Mouse (Mus musculus): Measurements from ENCODE around the gene Nod2. TPM values are rescaled to one million over a fixed set of nuclear protein-coding genes. Genes with fewer than 3 reads are reported as not detected.
"Not testable (repeated sequence)": the region's sequence is repeated elsewhere in the genome, so short reads cannot be mapped to it uniquely, and the experiment has no call there.

The Nod2 gene
- total RNA-seq, 2 experiments from 2014 or later: 0.25 to 0.36 TPM

GRCm38 (mm10) chr8:88628001-88628774 is 18.9 kb upstream of the Nod2 start:
- no peak for DNase-seq
- intact Hi-C loops (cut with DNase I): loop anchor here (5.0 kb wide), 1 partner anchor 69 kb away; the partner anchor contains the start of gene Cyld

GRCm38 (mm10) chr8:88630225-88630624 is 16.9 kb upstream of the Nod2 start:
- no peak for DNase-seq

GRCm38 (mm10) chr8:88631081-88631480 is 16.0 kb upstream of the Nod2 start:
- intact Hi-C loops (cut with DNase I): no loop called here
- no peak for DNase-seq

More at GRCm38 (mm10) chr8:88630225-88630624, 16.9 kb upstream of the Nod2 start:
- intact Hi-C loops (cut with DNase I): no loop called here

- DNase-seq: no peak
These were observed 13.8 kb upstream of the Nod2 start for GRCm38 (mm10) chr8:88633343-88633765.

GRCm38 (mm10) chr8:88635474-88636397 is 11.4 kb upstream of the Nod2 start, which contains the start of gene Snx20:
TSS of gene Snx20 (minus strand) at chr8:88636128.
- no peak for DNase-seq
- intact Hi-C loops (cut with DNase I): no loop called here

More at GRCm38 (mm10) chr8:88633343-88633765, 13.8 kb upstream of the Nod2 start:
- intact Hi-C loops (cut with DNase I): no loop called here

GRCm38 (mm10) chr8:88637092-88638000 is 9.8 kb upstream of the Nod2 start:
- intact Hi-C loops (cut with DNase I): no loop called here
- DNase-seq: no peak

GRCm38 (mm10) chr8:88638908-88639307 is 8.2 kb upstream of the Nod2 start:
- DNase-seq: no peak
- intact Hi-C loops (cut with DNase I): no loop called here

GRCm38 (mm10) chr8:88642734-88643564 is 4.2 kb upstream of the Nod2 start:
- intact Hi-C loops (cut with DNase I): no loop called here

GRCm38 (mm10) chr8:88648322-88648721 is 1.2 kb downstream of the Nod2 start:
- intact Hi-C loops (cut with DNase I): no loop called here
- no peak for DNase-seq

More at GRCm38 (mm10) chr8:88642734-88643564, 4.2 kb upstream of the Nod2 start:
- DNase-seq: no peak

- intact Hi-C loops (cut with DNase I): no loop called here
- DNase-seq: no peak
These were observed 3.0 kb downstream of the Nod2 start for GRCm38 (mm10) chr8:88650016-88650708.

- DNase-seq; intact Hi-C loops (cut with DNase I): not testable (repeated sequence)
These were observed 4.0 kb downstream of the Nod2 start for GRCm38 (mm10) chr8:88651122-88651521.

GRCm38 (mm10) chr8:88655334-88655733 is 8.2 kb downstream of the Nod2 start:
- intact Hi-C loops (cut with DNase I): no loop called here

GRCm38 (mm10) chr8:88659873-88660272 is 12.8 kb downstream of the Nod2 start:
- no peak for DNase-seq
- intact Hi-C loops (cut with DNase I): no loop called here

More at GRCm38 (mm10) chr8:88655334-88655733, 8.2 kb downstream of the Nod2 start:
- no peak for DNase-seq

- DNase-seq: no peak
- intact Hi-C loops (cut with DNase I): no loop called here
These were observed 15.3 kb downstream of the Nod2 start for GRCm38 (mm10) chr8:88662401-88662821.

GRCm38 (mm10) chr8:88664121-88664520 is 17.0 kb downstream of the Nod2 start:
- intact Hi-C loops (cut with DNase I): no loop called here
- DNase-seq: no peak

GRCm38 (mm10) chr8:88664947-88665346 is 17.8 kb downstream of the Nod2 start:
- no peak for DNase-seq
- intact Hi-C loops (cut with DNase I): no loop called here

GRCm38 (mm10) chr8:88666435-88666834 is 19.3 kb downstream of the Nod2 start:
- DNase-seq: no peak
- intact Hi-C loops (cut with DNase I): no loop called here

GRCm38 (mm10) chr8:88668400-88669086 is 21.4 kb downstream of the Nod2 start:
- no peak for DNase-seq

More at GRCm38 (mm10) chr8:88668400-88669086, 21.4 kb downstream of the Nod2 start:
- intact Hi-C loops (cut with DNase I): no loop called here
